Mouse (Mus musculus) olfactory bulb, adult 2 months (tissue): ENCODE data around the gene Shkbp1.

Source experiments
- CTCF ChIP-seq: fragments of 200-500 bp; IDR thresholded peaks from 2 replicates; pipeline ENCODE4 v1.5.1; 2012; ENCODE audit warnings: low read depth, mild to moderate bottlenecking, low read length, moderate library complexity; ENCODE audit not compliant: insufficient read depth
- POLR2A ChIP-seq: fragments of 200-500 bp; IDR thresholded peaks from 2 replicates; pipeline ENCODE4 v1.6.1; 2012; ENCODE audit warnings: mild to moderate bottlenecking, low read depth, low read length, moderate library complexity; ENCODE audit not compliant: insufficient read depth

DNA sequence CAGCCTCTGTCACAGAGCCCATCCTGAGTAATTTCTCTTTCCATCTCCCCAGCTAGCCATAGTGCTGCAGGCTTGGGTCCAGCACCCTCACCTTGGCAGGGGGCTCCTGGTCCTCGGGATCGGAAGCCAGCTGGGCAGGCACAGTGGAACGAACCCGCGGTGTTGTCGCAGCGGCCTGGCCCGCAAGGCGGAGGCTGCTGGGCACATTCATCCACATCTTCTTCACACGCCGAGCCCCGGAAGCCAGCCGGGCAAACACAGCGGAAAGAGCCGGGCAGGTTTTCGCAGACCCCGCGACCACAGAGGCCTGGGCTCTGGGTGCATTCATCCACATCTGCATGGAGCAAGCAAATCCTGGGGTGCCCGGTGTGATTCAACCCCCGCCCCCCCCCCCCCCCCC, 30.9 kb downstream of the Shkbp1 start:
- TF ChIP-seq CTCF = no peak
- TF ChIP-seq POLR2A = no peak
